Mouse (Mus musculus) thymus, adult 18-20 months (tissue): ENCODE results near the gene Mad1l1.

Source experiments
- DNase-seq, 2 experiments: peaks; one replicate each; pipeline ENCODE4 v3.0.0; 2022; ENCODE audit warnings: mixed read lengths in 2 of 2

The Mad1l1 gene

DNA sequence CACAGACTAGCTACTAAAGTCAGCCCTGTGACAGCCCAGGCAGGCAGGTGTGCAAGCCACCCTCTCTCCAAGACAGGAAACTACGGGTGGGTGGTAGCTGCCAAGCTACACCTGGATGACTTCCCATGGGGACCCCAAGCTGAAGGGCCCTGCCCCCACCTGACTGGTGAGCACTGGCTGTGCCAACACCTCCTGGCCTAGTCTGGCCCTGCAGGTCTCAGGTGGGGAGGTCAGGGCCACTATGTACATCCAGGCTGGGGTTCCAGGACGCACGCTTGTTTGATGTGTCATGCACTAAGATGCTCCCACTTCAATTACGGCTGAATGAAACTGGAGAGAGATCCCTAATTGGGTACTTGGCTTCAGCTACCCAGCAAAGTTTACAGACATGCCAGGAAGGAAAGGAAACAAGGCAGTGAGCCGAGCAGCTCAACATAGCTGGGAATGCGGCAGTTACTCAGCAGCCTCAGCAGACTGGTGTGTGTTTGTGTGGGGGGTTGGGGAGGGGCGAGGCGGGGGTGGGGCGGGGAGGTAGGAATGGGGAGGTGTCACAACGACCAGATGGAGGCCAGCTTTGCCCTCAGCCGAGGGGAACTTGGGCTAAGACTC, 239.0 kb downstream of the Mad1l1 start:
- DNase-seq = peak in 1 of 2 experiments; percentile 6

GRCm38 (mm10) chr5:140081084-140081483, 240.3 kb downstream of the Mad1l1 start:
- no peak for DNase-seq

GRCm38 (mm10) chr5:140079511-140079910, 241.8 kb downstream of the Mad1l1 start:
- no peak for DNase-seq

- DNase-seq = no peak
Observed at GRCm38 (mm10) chr5:140078406-140078805, 242.9 kb downstream of the Mad1l1 start.

GRCm38 (mm10) chr5:140076438-140076837, 244.9 kb downstream of the Mad1l1 start:
- DNase-seq = no peak

- no peak for DNase-seq
Observed at GRCm38 (mm10) chr5:140073671-140074116, 247.7 kb downstream of the Mad1l1 start.

DNA sequence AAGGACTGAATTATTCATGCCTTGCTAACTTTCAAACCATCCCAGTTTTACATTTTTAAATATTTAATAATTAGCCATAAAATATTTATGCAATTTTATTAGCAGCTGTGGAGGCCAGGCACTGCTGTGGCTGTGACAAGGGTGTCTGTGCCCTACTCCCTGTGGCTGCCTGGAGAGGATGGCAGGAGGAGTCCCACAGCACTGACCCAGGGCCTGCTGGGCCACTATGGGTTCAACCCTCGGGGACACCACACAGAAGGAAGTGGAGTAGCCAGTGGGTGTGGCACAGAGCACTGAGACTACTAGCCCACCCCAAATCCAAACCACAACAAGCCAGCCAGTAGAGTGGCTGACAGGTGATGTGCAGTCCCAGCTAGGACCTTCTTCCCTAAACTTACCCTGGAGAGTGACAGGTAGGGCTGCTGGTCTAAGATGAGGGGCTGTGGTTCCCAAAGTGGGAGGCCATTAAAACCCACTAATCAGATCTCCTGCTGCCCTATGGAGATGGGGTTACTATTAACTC, 248.1 kb downstream of the Mad1l1 start:
- DNase-seq = no peak

GRCm38 (mm10) chr5:140068506-140068905, 252.8 kb downstream of the Mad1l1 start:
- DNase-seq = no peak

GRCm38 (mm10) chr5:140068051-140068450, 253.3 kb downstream of the Mad1l1 start:
- DNase-seq = no peak

DNA sequence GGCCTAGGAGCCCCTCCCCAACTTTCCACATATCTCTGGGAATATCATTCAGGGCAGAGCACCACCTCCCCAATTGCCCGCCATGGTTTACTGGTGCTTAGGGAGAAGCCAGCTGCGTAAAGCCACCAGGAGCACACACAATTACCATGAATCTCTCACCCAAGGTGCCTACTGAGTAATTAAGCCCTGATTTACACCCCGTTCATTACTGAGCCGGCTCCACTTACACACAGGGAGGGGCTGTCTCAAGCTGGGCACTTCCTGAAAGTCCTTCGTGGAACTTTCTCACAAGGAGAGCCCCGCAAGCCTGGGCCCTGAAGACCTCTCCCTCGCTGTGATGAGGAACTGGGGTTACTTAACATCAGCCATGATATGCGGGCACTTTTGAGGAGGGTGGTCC, 254.6 kb downstream of the Mad1l1 start:
- DNase-seq = no peak

DNA sequence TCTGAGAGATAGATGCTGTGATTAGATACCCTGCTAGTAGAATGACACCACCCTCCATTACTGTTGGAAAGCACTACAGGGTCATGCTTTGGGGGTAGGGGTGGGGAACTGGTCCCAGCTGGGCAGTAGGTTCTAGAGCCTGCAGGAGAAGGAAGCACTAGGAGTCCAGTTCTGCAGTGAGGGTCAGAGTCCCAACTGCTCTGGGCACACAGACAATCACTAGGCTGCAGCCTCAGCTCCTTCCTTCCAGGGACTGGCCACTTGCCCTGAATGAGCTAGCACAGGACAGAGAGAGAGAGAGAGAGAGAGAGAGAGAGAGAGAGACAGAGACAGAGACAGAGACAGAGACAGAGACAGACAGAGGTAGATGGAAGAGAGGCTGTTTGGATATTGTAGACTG, 255.1 kb downstream of the Mad1l1 start:
- DNase-seq = no peak

GRCm38 (mm10) chr5:140065281-140065945, 255.9 kb downstream of the Mad1l1 start:
- no peak for DNase-seq

DNA sequence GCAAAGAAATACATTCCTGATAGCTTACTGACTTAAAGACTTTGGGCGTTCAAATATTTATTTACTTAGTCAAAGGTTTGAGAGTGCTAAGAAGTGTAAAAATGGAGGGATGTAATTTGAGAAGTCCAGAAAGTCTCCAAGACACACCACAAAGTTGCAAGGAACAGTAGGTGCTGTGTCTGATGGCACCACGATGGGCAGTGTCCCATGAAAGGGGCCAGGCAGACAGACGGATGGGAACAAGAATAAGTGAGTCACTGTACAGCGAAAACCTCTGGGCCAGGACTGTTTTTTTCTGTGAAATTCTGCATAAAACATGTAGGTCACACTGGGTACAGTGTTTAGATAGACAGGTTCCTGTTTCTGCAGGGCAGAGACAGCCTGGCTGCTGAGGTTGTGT, 256.8 kb downstream of the Mad1l1 start:
- no peak for DNase-seq

- no peak for DNase-seq
Observed at GRCm38 (mm10) chr5:140062828-140063227, 258.5 kb downstream of the Mad1l1 start.

DNA sequence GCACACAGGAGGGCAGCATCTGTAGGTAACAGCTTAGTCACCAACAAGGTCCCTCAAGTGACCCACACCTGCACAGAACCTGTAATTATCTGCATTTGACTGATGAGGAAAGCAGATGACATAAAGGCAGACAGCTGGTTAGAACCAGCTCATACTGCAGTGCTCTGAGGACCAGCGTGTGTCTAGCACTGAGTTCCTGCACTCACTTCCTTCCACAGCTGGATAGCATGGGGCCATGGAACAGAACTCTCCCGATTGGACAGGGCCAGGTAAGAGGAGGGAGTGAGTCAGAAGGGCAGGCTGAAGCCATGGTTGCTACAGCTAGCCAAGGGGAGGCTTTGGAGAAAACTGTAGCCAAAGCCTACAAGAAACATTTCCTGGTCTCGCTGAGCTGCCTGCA, 259.0 kb downstream of the Mad1l1 start:
- DNase-seq = no peak

DNA sequence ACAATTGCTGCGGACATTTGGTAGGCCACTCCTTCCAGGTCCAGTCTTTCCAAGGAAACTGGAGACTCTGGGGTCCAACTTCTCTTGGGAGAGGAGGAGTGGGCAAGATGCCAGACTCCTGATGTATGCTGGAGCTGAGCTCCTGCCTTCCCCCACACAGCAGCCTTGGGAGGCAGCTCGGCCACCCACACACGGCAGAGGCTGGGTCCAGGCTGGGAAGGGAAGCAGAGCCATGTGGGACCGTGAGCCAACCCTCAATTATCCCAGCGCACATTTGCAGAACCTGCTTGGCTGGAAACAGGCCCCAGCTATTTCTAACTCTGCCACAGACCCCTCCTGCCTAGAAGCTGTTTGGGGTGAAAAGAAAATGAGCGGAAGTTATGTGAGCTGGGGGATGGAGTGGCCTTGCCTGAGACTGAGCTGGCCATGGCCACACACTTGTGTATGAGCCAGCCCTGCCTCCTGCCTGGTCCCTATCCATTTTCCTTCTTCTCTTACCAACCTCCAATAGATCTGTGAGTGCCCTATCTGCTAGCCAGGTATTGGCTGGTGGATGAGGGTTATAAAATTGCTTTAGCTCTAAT, 260.0 kb downstream of the Mad1l1 start:
- no peak for DNase-seq

- no peak for DNase-seq
Observed at GRCm38 (mm10) chr5:140056291-140056690, 265.1 kb downstream of the Mad1l1 start.

GRCm38 (mm10) chr5:140055431-140055830, 265.9 kb downstream of the Mad1l1 start:
- DNase-seq = no peak

DNA sequence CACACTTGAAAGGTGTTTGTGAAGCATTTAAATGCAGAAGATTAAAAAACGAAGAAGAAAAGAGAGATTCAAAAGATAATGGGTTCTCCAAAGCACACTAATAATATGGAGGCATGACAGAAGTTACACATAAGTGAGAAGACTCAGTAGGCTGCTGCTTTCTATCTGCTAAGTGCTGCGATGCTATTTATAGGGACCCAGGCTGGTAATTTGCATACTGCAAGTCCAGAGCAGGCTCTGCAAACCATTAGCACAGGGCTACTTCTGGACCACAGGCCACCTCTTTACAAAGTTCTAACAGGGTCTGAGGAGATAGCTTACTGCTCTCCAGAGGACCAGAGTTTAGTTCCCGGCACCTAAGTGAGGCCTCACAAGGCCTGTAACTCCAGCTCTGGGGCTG, 267.7 kb downstream of the Mad1l1 start:
- no peak for DNase-seq

- no peak for DNase-seq
Observed at GRCm38 (mm10) chr5:140052405-140052804, 268.9 kb downstream of the Mad1l1 start.

DNA sequence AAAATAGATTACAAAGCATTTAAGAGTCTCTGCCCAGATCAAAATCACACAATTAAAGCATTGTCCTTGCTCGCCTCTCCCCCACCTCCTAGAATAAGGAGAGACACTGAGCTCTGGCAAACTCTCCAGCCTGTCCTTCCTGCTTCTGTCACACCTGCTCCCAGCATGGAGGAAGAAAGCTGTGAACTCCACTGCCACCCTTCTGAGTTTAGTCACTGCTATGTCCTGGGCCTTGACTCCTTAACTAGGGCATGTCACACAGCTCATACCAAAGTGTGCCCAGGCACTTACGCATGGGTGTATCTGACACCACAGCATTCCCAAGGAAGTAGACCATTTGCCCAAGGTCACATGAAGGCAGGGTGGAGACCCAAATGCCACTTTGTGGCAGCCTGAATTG, 275.9 kb downstream of the Mad1l1 start:
- DNase-seq = no peak

DNA sequence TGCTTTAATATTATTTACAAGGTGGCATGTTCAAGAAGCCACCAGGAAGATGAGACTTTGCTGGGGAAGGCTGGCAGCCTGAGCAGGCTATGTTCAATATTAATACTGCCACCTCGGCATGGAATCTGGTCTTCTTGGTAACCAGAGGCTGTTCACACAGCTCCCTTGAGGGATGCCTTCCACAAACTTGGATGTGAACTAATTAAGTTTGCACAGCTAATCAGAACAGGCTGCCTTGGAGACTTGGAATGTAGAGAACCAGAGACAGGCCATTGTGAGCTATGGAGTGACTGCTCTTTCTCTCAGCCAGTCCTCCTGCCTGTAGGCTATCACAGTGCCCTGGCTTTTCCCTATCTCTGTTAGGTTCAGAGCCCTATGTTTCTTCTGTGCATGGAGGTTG, 278.4 kb downstream of the Mad1l1 start:
- no peak for DNase-seq

GRCm38 (mm10) chr5:140042002-140042611, 279.2 kb downstream of the Mad1l1 start:
- no peak for DNase-seq

DNA sequence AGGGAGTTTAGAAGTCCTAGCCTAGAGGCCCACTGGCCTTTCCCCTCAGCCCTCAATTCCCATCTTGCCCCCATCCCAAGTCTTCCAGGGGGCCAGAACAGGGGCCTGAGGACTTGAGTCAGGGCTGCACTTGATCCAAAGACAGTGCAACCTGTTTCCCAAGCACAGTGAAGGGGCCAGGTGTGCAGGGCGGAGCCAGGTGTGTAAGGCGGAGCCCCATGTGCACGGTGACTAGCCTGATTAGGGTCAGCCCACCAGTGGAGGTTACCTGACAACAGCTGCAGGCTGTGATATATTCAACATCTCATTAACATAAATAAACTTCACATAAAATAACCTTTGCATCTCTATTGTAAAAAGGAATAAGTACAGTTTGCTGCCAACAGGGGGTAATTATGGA, 280.3 kb downstream of the Mad1l1 start:
- no peak for DNase-seq
